Mouse (Mus musculus): ENCODE results near the gene Bcl2a1b. TPM values are rescaled to one million over a fixed set of nuclear protein-coding genes. Genes with fewer than 3 reads are reported as not detected.
A peak's percentile ranks its signal among the peaks of the same experiment; 100 is the strongest.
"Not testable (repeated sequence)": the region's sequence is repeated elsewhere in the genome, so short reads cannot be mapped to it uniquely, and the experiment has no call there.

Bcl2a1b gene
- total RNA-seq (2022), result 1 to 10 TPM in 2 of 4 experiments, not detected in 2; 3.7 to 5.6 TPM

DNA sequence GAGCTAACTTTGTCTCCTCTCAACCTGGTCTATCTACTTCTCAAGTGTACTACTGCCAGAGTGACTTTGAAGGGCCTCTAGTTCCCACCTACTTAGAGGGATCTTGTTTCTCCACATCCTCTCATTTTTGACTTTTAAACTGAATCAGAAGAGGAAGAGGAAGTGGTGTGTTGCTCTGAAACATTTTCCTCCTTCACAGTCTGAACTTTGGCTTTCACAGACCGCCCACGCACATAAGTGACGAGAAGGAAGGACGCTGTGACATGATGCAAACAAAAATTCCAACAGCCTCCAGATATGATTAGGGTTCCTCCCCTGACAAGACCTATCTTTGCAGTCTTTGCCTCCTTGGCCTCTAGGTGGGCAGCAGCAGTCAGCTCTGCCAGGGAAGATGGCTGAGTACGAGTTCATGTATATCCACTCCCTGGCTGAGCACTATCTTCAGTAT is at the start of gene Bcl2a1b, which contains the start of gene Gm29094:
Gene Bcl2a1b, plus strand, starts transcription at position 241 of the 448 bp plus-strand sequence.
Gene Gm29094, plus strand, starts transcription at position 411 of the 448 bp plus-strand sequence.
- not testable (repeated sequence) for DNase-seq (ENCODE audit: low spot score in 2 of 2)

- DNase-seq (ENCODE audit: low spot score in 2 of 2), result not testable (repeated sequence)
These were observed 26.5 kb upstream of the Bcl2a1b start for GRCm38 (mm10) chr9:89172539-89172938.

DNA sequence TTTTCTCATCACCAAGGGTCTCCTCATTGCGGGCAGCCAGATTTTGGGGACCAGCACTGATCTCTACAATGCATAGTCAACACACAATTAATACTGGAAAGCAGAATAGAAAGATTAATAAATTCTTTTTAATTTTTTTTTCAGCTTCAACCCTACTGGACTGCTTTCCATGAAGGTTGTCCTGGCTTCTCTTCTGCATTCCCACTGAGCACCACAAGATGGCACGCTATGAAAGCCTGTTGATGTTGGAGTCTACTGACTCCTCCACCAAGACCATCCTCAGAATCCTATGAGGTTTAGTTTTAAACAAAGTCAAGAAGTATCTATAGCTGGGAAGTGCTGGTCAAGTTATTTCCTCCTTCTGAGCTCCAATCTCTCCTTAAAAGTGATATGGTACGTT is 20.2 kb upstream of the Bcl2a1b start:
- peak; percentile 24 to 74 for DNase-seq (ENCODE audit: low spot score in 2 of 2)

- DNase-seq (ENCODE audit: low spot score in 2 of 2), result not testable (repeated sequence)
These were observed 19.5 kb upstream of the Bcl2a1b start for GRCm38 (mm10) chr9:89179469-89179868.

GRCm38 (mm10) chr9:89187006-89187405 is 12.0 kb upstream of the Bcl2a1b start:
- DNase-seq (ENCODE audit: low spot score in 2 of 2), result not testable (repeated sequence)

- DNase-seq (ENCODE audit: low spot score in 2 of 2), result not testable (repeated sequence)
These were observed 3.5 kb upstream of the Bcl2a1b start for GRCm38 (mm10) chr9:89195483-89195882.

DNA sequence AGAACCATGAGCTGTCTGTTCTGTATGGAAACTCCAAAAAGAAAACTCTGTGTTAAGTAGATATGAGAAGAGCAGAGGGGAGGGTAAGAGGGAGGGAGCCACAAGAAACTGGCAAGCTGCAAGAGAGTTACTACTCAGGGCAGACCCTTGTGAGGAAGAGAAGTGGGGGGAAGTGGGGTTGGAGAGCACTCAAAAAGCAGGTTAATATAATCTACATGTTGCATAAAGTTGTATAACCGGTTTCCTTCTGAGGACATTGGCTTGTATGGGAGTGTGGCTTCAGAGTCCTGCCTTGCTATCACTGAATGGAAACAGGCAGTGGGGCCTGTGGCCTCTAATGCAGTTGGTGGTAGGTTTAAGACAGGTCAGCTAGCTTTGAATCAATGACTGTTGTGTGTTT is 1.5 kb upstream of the Bcl2a1b start:
- not testable (repeated sequence) for DNase-seq (ENCODE audit: low spot score in 2 of 2)

- not testable (repeated sequence) for DNase-seq (ENCODE audit: low spot score in 2 of 2)
These were observed 660 bp upstream of the Bcl2a1b start for GRCm38 (mm10) chr9:89198349-89198748.

GRCm38 (mm10) chr9:89202256-89202655 is 3.2 kb downstream of the Bcl2a1b start:
- not testable (repeated sequence) for DNase-seq (ENCODE audit: low spot score in 2 of 2)

DNA sequence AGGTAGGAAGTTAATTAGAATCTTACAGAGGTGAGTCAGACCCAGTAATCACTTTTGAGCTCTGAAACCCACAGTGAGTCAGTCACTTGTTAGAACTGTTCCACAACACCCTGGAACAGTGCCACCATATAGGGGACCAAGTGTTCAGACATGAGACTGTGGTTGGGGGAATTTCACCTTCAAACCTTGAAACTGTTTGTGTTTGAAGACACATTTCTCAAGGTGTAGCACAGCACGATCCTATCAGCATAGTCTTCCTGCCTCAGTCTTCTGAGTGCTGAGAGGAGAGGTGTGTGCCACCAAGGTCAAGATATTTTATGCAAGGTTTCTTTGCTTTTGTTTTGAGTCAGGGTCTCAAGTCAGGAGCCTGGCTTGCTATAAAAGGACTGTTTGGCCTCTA is 9.9 kb downstream of the Bcl2a1b start:
- not testable (repeated sequence) for DNase-seq (ENCODE audit: low spot score in 2 of 2)

DNA sequence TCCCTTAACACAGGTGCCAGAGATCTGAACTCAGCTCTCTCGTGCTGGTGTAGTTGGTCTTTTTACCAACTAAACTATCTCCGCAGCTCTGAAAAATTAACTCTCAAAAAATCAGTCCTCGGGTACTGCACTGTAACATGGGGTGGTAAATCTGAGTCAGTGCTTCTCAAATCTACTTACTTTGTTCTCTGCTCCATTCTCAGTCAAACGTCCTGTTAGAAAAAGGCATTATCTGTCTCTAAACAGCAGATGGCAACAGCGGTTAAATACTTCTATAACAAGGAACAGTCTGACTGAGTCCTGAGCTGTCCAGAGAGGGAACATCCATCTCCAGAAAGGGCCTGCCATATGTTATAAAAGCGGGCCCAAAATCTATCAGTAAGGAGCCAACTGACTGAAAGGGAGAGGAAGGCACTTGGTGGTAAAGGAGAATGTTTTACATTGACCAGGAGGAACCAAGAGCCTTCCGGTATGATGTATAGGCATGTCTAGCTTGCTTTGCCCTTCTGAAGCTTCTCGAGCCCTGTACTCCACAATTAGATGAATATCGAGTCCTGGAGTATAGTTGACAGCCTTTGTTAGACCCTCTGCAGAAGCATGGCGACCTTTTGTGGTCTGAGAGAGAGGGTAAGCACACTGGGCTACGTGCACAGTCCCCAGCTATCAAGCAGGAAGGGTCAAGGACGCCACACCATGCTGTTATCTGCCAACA is 11.5 kb downstream of the Bcl2a1b start, which contains the start of gene Mthfs:
Gene Mthfs, plus strand, starts transcription at position 324 of the 712 bp plus-strand sequence.
- not testable (repeated sequence) for DNase-seq (ENCODE audit: low spot score in 2 of 2)

DNA sequence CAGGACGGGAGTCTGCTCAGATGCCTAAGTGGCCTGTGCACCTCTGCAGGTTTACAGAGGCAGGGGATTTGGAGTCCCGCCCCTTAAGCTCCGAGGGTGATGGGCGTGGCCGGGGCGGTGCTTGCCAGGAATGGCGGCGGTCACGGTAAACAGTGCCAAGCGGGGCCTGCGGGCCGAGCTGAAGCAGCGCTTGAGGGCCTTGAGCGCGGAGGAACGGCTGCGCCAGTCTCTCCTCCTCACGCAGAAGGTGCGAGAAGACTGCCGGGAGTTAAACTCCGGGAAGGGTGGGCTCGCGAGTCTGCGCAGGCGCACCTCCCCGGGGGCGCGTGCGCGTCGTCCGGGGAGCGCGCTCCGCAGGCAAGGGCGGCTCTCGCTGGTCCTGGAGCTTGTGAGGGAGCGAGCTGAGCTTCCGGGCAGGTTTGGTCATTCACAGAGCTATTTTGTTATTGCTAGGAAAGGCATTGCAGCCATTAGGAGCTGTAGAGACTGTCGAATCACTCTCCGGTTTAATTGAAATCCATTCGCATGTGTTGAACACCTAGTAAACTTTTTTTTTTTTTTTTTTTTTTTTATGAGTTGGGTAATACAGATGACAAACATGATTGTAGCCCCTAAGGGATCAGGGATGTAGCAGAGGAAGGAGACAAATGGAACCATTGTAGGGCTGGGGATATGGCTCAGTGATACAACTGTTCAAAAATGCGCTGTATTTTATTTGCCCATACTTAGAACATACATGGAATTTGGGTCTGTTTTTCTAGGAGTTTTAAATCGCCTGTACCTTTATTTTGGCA is 12.3 kb downstream of the Bcl2a1b start:
- peak; percentile 95 to 96 for DNase-seq (ENCODE audit: low spot score in 2 of 2)

GRCm38 (mm10) chr9:89212428-89212827 is 13.4 kb downstream of the Bcl2a1b start:
- not testable (repeated sequence) for DNase-seq (ENCODE audit: low spot score in 2 of 2)

GRCm38 (mm10) chr9:89218174-89218573 is 19.2 kb downstream of the Bcl2a1b start:
- not testable (repeated sequence) for DNase-seq (ENCODE audit: low spot score in 2 of 2)

- DNase-seq (ENCODE audit: low spot score in 2 of 2), result not testable (repeated sequence)
These were observed 20.7 kb downstream of the Bcl2a1b start for GRCm38 (mm10) chr9:89219668-89220067.

DNA sequence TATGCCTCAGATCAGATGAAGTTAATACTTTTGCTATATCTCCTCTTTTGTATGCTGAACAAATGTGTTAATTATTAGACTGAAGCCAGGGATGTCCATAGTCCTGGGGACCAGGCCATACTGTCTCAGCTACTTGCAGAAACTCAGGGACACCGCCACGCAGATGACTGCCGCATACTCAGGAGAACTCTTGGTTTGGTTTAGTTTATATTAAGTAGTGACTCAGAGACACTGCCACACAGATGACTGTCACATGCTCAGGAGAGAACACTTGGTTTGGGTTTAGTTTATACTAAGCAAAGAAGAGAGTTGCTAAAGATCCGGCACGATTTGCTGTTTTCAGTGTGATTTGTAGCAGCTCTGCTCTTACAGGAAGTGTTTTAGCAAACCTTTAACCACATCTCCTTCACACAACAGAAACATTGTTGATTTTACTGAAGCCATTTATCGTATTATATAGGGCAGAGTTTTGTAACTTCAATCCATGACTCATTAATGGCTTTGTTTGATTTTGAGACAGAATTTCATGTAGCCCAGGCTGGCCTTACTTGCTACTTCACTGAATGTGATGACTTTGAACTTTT is 21.8 kb downstream of the Bcl2a1b start:
- not testable (repeated sequence) for DNase-seq (ENCODE audit: low spot score in 2 of 2)

GRCm38 (mm10) chr9:89226071-89226470 is 27.1 kb downstream of the Bcl2a1b start:
- no peak for DNase-seq (ENCODE audit: low spot score in 2 of 2)

DNA sequence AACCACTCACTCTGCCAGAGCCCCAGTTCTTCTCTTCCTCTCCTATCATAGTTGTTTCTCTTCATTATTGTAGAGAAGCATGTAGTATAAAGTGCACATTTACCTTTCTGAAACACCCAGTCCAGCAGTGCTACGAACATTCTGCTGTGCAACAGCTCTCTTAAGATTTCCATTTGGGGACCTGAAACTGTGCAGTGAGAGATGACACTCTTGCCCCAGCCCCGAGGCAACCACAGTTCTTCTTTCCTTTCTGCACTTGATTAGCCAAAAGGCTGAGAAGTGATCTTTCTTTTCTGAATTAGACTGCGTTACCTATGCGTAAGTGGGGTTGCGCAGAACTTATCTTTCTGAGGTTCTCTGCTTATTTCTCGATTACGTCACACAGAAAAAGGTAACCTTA is 29.1 kb downstream of the Bcl2a1b start:
- DNase-seq (ENCODE audit: low spot score in 2 of 2), result no peak

- DNase-seq (ENCODE audit: low spot score in 2 of 2), result peak; percentile 15 to 34
These were observed 32.0 kb downstream of the Bcl2a1b start for GRCm38 (mm10) chr9:89230897-89231497.

GRCm38 (mm10) chr9:89237131-89237530 is 38.1 kb downstream of the Bcl2a1b start:
- DNase-seq (ENCODE audit: low spot score in 2 of 2), result not testable (repeated sequence)

GRCm38 (mm10) chr9:89238976-89239505 is 40.0 kb downstream of the Bcl2a1b start:
- not testable (repeated sequence) for DNase-seq (ENCODE audit: low spot score in 2 of 2)

All from left cerebral cortex, adult 8-10 months (tissue).